Mouse (Mus musculus): ENCODE measurements around the gene Hoxd11. TPM values are rescaled to one million over a fixed set of nuclear protein-coding genes. Genes with fewer than 3 reads are reported as not detected.
A peak's percentile ranks its signal among the peaks of the same experiment; 100 is the strongest.

Gene Hoxd11
- total RNA-seq, 2 experiments from 2014 or later: not detected

DNA sequence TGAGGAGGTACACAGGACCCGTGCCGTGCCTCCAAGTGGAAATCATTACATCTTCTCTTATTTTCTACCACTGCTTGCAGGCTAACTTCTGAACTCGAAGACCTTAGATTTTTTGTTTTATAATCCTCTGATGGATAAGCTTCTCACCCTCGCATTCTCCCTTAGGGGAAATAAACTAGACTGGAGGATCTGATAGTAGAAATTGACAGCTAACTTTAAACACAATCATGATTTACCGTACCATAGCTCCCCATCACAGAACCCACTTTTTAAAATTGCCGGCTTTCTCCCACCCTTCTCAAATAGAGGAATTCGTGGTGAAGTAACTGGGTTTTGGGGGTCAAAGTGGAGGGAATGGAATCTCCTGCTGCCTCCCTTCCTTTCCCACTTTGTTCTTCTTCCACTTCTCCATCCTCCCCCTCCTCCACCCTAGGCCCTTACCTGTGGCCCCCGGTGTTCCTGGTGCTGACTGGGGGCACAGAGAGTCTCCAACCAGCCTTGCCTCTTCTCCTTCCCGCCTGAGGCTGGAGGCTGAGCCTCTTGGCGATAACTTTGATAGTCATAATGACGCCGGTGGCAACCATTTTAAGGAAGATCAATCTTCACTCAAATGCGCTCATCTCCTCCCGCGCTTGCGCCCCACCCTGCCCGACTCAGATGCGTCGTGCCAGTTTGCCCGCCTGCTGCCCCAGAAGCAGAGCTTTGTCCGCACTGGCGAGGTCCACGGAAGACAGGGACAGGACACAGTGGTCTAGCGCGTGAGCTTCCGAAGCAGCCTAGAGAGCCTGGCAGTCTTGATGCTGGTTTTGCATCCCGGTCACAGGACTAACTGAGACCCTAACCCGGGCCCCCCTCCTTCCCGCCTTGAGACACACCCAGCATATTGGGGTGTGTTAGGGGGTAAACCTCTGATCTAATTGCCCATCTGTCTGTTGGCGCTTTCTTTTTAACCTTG, 18.7 kb upstream of the Hoxd11 start:
- no peak for DNase-seq (ENCODE audit: low spot score in 2 of 2)
- intact Hi-C loops (cut with DNase I): loop anchor here (5.0 to 10.0 kb wide), 3 partner anchors 633 to 1108 kb away; partner anchors contain the start of gene Chn1

GRCm38 (mm10) chr2:74661685-74662084, 17.7 kb upstream of the Hoxd11 start:
- DNase-seq (ENCODE audit: low spot score in 2 of 2): no peak
- intact Hi-C loops (cut with DNase I): loop anchor here (1.0 to 10.0 kb wide), 6 partner anchors 360 to 1109 kb away; partner anchors contain the start of gene Chn1

DNA sequence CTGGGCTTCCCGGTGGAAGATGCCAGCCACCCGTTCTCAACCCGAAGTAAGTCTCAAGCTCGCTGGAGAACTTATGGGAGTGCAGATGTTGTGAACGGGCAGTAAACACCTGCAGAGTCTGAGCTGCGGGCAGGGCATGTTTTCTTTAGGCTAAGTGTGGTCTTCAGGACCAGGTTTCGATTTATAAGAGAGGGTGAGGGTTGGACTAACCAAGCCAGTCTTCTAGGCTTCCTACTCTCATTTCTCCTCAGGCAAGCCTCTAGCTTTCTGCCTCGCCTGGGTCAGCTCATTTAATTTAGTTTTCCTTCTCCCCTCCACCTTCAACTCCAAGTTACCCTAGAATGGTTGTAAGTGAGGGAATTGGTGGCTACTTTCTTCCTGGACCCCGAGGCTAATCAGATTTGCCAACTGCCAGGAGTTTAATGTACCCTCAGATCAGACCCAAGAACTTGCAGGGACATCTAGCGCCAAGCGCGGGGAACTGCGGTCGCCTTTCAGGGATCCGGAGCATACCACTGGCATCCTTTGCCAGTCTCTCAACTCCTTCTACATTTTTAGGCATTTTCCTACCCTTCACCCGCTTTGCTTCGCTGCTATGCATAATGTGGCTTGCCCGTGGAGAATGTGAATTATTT, 15.9 kb upstream of the Hoxd11 start:
- peak; percentile 42 to 52 for DNase-seq (ENCODE audit: low spot score in 2 of 2)
- intact Hi-C loops (cut with DNase I): loop anchor here (2.0 to 10.0 kb wide), 5 partner anchors 597 to 1111 kb away; partner anchors contain the start of gene Chn1

- no peak for DNase-seq (ENCODE audit: low spot score in 2 of 2)
- intact Hi-C loops (cut with DNase I): loop anchor here (10.0 kb wide), 1 partner anchor 892 kb away; the partner anchor contains the start of gene Chn1
Measured at GRCm38 (mm10) chr2:74666411-74666810, 12.9 kb upstream of the Hoxd11 start.

DNA sequence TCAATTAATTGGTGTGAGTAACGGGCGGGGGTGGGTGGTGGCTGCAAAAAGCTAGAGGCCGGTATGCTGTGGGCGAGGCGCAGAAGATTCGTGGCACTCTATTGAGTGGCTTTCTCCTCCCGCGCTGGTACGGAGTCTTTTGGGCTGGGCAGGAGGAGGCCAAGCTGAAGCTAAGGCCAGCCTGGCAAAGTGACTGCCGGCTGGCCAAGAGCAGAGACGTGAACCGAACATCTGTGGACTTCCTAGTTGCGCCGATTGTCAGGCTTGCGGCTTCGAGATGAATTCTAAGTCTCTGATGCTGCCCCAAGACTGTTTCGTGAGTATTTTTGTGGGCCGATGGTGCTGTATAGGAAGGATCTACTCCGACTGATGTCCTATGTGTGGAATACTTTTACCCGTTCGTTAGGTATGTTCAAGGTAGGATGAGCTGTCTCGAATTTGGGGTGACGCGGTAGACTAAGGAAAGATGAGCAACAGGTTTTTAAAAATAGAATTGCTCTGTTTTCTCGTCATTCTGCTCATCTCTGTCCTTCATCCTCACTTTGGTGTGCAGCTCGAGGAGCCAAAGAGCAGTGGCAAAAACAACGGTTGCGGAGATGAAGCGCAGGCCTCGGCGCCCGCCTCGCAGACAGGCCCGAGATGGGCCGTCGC, 12.0 kb upstream of the Hoxd11 start:
- intact Hi-C loops (cut with DNase I): loop anchor here (10.0 kb wide), 1 partner anchor 893 kb away; the partner anchor contains the start of gene Chn1
- peak in 1 of 2 experiments; percentile 6 for DNase-seq (ENCODE audit: low spot score in 2 of 2)

- intact Hi-C loops (cut with DNase I): loop anchor here (10.0 kb wide), 1 partner anchor 893 kb away; the partner anchor contains the start of gene Chn1
- no peak for DNase-seq (ENCODE audit: low spot score in 2 of 2)
Measured at GRCm38 (mm10) chr2:74667842-74668357, 11.5 kb upstream of the Hoxd11 start, which contains the start of gene Hoxd13. TSS of gene Hoxd13 (plus strand) at chr2:74668310.

DNA sequence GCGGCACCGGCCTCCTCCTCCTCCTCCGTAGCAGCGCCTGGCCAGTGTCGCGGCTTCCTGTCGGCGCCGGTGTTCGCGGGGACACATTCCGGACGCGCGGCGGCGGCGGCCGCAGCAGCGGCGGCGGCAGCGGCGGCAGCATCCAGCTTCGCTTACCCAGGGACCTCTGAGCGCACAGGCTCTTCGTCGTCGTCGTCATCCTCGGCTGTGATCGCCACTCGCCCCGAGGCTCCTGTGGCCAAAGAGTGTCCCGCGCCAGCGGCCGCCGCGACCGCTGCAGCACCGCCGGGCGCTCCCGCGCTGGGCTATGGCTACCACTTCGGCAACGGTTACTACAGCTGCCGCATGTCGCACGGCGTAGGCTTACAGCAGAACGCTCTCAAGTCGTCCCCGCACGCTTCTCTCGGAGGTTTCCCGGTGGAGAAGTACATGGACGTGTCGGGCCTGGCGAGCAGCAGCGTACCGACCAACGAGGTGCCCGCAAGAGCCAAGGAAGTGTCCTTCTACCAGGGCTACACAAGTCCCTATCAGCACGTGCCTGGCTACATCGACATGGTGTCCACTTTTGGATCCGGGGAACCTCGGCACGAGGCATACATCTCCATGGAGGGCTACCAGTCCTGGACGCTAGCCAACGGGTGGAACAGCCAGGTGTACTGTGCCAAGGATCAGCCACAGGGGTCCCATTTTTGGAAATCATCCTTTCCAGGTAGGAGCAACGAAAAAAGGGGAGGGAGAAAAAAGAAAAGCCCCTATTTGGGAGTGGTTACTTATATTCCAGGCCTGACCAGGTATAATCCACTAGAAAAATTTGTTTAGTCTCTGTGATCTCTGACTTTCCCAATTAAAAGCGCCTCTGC, 10.8 kb upstream of the Hoxd11 start:
- peak in 1 of 2 experiments; percentile 23 for DNase-seq (ENCODE audit: low spot score in 2 of 2)

DNA sequence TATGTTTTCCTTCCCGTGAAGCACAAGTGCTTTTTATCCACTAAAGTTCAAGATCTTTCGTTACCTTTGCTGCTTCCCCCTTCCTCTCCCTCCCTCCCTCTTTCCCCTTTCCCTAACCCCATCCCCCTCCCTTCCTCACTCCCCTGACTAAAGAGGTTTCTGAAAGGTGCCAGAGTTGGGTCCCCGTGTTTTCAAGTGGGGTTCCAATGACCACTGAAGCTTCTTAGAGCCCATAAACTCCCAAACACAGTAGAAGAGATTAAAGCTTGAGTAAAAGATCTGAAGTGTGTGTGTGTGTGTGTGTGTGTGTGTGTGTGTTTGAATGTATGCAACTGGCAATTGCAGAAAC, 10.2 kb upstream of the Hoxd11 start:
- DNase-seq (ENCODE audit: low spot score in 2 of 2): peak in 1 of 2 experiments; percentile 4
- intact Hi-C loops (cut with DNase I): loop anchor here (10.0 kb wide), 1 partner anchor 894 kb away; the partner anchor contains the start of gene Chn1

More for the DNA sequence above, 10.8 kb upstream of the Hoxd11 start:
- intact Hi-C loops (cut with DNase I): loop anchor here (10.0 kb wide), 1 partner anchor 894 kb away; the partner anchor contains the start of gene Chn1

GRCm38 (mm10) chr2:74669650-74670235, 9.6 kb upstream of the Hoxd11 start:
- intact Hi-C loops (cut with DNase I): loop anchor here (10.0 kb wide), 1 partner anchor 895 kb away; the partner anchor contains the start of gene Chn1
- DNase-seq (ENCODE audit: low spot score in 2 of 2): peak in 1 of 2 experiments; percentile 2

- DNase-seq (ENCODE audit: low spot score in 2 of 2): peak in 1 of 2 experiments; percentile 2
- intact Hi-C loops (cut with DNase I): no loop called here
Measured at GRCm38 (mm10) chr2:74670632-74671188, 8.6 kb upstream of the Hoxd11 start.

DNA sequence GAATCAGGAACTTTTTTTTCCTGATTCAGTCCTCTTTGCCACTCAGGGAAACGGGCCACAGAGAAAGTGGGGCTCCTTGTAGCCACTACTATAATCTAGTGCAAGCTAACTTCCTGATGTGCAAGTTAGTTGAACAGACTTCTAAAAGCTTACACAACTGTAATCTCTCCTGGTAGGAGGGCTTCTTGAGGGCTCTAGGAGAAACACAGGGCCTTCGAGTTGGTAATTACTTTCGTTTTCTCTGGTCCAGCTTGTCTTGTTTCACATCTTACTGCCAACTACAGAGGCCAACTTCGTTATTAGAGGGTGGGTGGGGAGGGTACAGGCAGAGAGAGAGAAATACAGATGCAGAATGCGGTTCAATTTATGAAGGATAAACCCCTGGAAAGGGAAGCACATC, 7.5 kb upstream of the Hoxd11 start:
- intact Hi-C loops (cut with DNase I): no loop called here
- peak in 1 of 2 experiments; percentile 3 for DNase-seq (ENCODE audit: low spot score in 2 of 2)

DNA sequence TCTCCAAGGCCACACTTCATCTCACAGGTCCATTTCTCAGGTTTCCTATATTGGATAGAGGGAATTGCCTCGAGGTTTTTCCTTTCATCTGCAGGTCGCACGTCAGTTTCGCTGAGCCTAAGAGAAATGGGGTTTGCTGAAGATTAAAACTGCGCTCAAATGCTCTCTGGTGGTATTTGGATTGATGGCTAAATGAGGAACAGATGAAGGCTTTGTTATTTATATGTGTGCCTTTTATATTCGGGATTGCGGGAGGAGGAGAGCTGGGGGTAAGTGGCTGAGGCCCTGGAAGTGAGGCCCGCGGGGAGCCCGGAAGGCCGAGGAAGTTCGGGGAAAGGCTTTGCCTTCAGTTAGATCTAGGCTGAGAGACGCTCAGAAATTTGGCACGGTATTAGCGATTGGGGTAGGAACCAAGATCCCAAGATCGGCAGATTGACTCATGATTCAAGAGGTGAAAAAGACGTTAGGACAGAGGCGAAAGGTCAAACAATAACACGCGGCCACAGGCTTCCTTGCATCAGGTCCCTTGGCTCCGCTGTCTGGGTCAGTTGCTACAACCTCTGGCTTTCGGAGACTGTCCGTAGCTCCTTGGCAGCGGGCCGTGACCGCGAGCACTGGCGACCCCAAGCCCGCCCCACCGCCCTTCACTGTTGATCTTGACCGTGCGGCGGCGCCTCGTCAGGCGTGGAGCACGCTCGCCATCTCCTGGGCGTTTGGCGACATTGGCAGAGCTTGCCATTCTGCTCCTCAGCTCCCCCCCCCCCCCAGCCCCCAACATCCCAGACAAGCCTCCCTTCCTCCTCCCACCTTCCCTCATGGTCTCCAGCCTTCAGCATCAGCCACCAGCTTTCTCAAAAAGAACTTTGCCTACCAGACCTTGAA, 6.6 kb upstream of the Hoxd11 start:
- intact Hi-C loops (cut with DNase I): no loop called here
- peak in 1 of 2 experiments; percentile 18 for DNase-seq (ENCODE audit: low spot score in 2 of 2)

- DNase-seq (ENCODE audit: low spot score in 2 of 2): peak in 1 of 2 experiments; percentile 3
- intact Hi-C loops (cut with DNase I): no loop called here
Measured at GRCm38 (mm10) chr2:74673835-74674425, 5.4 kb upstream of the Hoxd11 start.

DNA sequence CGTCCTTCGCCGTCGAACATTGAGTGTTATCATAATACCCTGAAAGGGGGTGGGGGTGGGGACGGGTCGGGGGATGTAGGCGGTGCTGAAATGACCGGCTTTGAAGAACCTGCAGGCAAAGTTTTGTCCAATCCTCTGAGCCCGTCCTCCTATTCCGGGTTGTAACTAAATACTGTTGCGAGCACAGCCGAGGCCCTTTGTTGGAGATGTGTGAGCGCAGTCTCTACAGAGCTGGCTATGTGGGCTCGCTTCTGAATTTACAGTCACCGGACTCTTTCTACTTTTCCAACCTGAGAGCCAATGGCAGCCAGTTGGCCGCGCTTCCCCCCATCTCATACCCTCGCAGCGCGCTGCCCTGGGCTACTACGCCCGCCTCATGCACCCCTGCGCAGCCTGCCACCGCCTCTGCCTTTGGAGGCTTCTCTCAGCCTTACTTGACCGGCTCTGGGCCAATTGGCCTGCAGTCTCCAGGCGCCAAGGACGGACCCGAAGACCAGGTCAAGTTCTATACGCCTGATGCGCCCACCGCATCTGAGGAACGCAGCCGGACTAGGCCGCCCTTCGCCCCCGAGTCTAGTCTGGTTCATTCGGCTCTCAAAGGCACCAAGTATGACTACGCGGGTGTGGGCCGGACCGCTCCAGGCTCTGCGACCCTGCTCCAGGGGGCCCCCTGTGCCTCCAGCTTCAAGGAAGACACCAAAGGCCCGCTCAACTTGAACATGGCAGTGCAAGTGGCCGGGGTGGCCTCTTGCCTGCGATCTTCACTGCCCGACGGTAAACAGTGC, 4.3 kb upstream of the Hoxd11 start, which contains the start of gene Hoxd12:
TSS of gene Hoxd12 (plus strand) at position 133 of the 785 bp plus-strand sequence.
- intact Hi-C loops (cut with DNase I): no loop called here
- peak in 1 of 2 experiments; percentile 3 for DNase-seq (ENCODE audit: low spot score in 2 of 2)

- intact Hi-C loops (cut with DNase I): no loop called here
- peak in 1 of 2 experiments; percentile 2 for DNase-seq (ENCODE audit: low spot score in 2 of 2)
Measured at GRCm38 (mm10) chr2:74675666-74676282, 3.6 kb upstream of the Hoxd11 start.

Data from left cerebral cortex, postnatal 36 days (tissue).